Mouse (Mus musculus) gastrocnemius, postnatal 25 days (tissue): ENCODE measurements at regions not wholly inside any gene's neighbourhood (a gene's known extent, or its start where the extent isn't known, plus 50 kb on each side); places are given as distances from the start of the nearest gene placed in this dataset.
A peak's percentile ranks its signal among the peaks of the same experiment; 100 is the strongest.

Experiments used
- DNase-seq: peaks from one replicate; pipeline ENCODE4 v3.0.0; 2022

DNA sequence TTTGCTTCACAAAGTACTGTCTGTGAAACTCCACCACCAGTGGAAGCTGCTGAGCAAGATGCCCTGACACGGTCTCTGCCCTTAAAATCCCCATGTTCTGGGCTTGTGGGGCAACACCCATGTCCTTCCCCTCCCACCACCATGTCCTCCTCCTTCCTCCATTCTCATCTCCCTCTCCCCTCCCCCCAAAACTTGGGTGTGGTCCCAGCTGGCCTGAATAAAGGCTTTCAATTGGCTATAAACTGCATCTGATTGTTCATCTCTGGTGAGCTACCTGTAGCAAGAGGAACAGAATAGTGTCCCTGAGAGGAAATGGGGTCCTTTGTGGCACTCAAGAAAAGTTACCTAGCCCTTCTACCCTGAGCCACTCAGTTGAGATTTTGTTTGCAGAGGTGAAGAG, 91.8 kb downstream of the Slc16a9 start:
- DNase-seq, result no peak

- no peak for DNase-seq
These were observed 80.9 kb upstream of the Fam13c start for GRCm38 (mm10) chr10:70359421-70359820.

DNA sequence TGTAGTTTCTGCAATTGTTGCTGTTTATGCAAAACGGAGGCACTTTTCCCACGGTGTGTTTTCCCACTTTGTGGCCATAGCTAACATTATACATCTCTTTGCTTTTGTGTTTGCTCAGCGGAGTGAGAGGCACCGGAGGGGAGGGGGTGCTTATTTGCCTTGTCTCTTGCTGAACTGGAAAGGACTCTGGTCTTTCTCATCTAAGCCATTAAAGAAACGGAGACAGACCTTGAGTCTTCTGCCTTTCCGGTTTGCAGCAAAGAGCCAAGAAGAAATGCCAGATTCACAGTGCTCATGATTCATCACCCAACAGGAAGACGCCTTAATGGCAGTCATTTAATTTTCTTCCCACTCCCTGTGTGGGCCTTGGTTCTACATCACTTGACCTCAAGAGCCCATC, 80.4 kb upstream of the Fam13c start:
- DNase-seq, result no peak

DNA sequence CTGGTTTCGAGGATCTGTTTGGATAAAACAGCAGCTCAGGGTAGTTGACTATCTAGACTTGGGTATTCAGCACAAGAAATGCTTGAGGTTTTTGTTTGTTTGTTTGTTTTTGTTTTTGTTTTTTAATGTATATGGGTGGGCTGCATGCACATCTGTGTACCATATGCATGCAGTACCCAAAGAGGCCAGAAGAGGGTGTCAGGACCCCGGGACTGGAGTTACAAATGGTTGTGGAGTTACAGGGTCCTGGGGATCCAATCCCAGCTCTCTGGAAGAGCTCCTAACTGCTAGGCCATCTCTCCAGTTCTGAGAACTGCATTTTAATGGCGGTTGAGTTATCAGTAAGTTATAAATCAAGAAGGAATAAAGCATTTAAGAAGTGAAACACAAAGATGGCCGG, 77.2 kb upstream of the Fam13c start:
- no peak for DNase-seq

- DNase-seq, result no peak
These were observed 75.9 kb upstream of the Fam13c start for GRCm38 (mm10) chr10:70364218-70364975.

DNA sequence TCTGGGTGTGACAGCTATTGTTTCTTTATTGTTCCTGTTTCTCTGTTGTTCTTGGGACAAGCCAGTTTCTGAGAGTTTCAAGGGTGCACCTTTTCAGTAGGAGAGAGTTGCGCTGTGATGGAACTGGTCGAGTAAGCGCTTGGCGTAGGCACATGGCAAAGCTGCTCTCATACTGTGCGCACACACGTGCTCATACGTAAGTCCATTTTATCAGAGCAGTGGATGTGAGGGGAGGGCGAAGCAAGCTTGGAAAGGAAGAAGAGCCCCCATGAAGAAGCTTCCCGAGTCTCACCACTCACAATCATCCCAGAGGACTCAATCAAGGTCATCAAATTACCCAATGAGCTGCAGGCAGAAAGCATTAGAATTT, 75.3 kb upstream of the Fam13c start:
- no peak for DNase-seq

DNA sequence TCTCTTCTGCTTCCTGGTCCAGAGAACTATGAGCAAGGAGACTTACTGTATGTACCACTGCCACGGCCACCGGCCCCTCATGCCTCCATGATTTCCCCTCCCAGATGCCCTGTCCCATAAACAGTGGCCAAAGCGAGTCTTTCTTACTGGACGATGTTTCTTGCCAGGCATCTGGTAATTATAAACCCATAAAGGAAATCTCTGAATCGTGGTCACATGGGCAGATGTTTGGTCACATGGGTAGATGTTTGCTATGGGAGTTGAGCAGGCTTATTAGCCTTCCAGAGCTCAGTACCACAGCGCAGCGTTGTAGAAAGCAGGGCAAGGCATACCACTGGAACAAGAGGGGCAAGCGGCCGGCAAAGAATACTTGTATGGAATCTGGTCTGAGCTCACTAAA, 74.8 kb upstream of the Fam13c start:
- no peak for DNase-seq

- DNase-seq, result no peak
These were observed 72.4 kb upstream of the Fam13c start for GRCm38 (mm10) chr10:70367866-70368265.

- DNase-seq, result peak; percentile 26
These were observed 71.6 kb upstream of the Fam13c start for GRCm38 (mm10) chr10:70368685-70369084.

- no peak for DNase-seq
These were observed 67.7 kb upstream of the Fam13c start for GRCm38 (mm10) chr10:70372411-70373136.

DNA sequence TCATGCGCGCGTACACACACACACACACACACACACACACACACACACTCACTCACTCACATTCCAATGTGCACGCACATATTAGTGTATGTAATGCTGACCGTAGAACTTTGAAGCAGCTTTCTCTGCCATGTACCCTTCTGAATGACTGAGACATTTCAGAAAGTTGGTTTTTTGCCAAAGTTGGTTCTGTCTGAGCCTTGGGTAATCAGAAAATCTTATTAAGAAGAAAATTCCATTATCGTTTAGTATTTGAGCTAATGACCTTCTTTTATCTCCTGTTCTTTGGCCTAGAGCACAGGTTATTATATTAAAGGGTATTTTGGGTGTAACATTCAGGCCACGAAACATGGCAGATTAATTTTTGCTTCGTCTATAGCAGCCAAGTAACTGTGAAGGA, 67.1 kb upstream of the Fam13c start:
- no peak for DNase-seq

DNA sequence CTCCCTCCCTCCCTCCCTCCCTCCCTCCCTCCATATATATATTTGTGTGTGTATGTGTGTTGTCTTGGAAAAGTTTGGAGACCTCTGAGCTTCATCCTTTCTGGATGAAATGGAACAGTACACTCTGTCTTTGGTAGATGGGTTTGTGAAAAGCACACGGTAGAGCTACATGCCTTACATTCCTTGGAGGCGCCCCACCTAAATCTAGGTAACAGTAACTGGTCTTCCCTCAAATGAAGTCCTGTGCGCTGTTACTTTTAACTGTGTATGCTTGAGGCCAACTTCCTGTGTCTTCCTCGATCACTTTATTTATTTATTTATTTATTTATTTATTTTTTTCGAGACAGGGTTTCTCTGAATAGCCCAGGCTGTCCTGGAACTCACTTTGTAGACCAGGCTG, 66.4 kb upstream of the Fam13c start:
- no peak for DNase-seq

GRCm38 (mm10) chr10:70374726-70375125, 65.6 kb upstream of the Fam13c start:
- DNase-seq, result no peak

DNA sequence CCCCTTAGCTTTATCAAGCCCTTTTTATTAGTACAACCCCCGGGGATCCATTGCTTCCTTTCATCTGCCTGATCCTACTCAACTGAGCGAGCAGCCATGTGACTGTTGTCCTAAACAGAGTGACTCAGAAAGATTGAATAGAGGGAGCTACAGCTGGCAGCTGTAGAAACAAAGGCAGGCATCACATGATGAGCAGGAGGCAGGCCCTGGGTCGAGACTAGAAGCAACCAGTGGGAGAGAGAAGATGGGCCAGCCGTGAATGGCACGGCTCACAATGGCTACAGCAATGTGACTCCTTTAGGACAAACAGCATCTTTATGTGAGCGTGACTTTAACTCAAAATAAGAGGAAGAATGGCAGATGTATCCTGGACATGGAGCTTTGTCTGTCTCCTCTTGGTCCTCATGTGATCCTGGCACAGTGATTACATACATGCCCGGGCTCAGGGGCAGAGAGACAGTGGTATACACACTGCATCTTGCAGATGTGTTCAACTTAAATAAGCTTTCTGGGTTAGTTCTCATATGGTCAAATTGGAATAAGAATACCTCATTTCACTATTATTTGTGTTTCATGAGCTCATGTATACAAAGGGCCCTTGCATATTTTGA, 60.1 kb upstream of the Fam13c start:
- no peak for DNase-seq

- DNase-seq, result no peak
These were observed 55.6 kb upstream of the Fam13c start for GRCm38 (mm10) chr10:70384689-70385088.

GRCm38 (mm10) chr10:70387729-70388128, 52.6 kb upstream of the Fam13c start:
- no peak for DNase-seq
